Mouse (Mus musculus) heart, embryonic 11.5 days (tissue): ENCODE data around the gene Bri3bp. TPM values are rescaled to one million over a fixed set of nuclear protein-coding genes. Genes with fewer than 3 reads are reported as not detected.
A peak's percentile ranks its signal among the peaks of the same experiment; 100 is the strongest.
"Not testable (repeated sequence)": the region's sequence is repeated elsewhere in the genome, so short reads cannot be mapped to it uniquely, and the experiment has no call there.

ENCODE experiments used
- ATAC-seq: fragments of 200-750 bp; cut with Nextera tagmentation; replicated peaks from 2 replicates; pipeline ENCODE4 v1.8.0; 2017; ENCODE audit warnings: moderate library complexity; ENCODE audit not compliant: insufficient number of reproducible peaks, low FRiP score, low TSS enrichment
- H3K27ac ChIP-seq: fragments of 300-500 bp; sonication (generic); 2 replicates; pipeline ENCODE4 v1.5.1; 2014; ENCODE audit warnings: mild to moderate bottlenecking, low read depth, low read length
- H3K27me3 ChIP-seq: fragments of 300-500 bp; sonication (generic); 2 replicates; pipeline ENCODE4 v1.6.1; 2014; ENCODE audit warnings: mild to moderate bottlenecking, low read length, mixed read lengths; ENCODE audit not compliant: control insufficient read depth, insufficient read depth
- H3K36me3 ChIP-seq: fragments of 300-500 bp; sonication (generic); 2 replicates; pipeline ENCODE4 v1.6.1; 2014; ENCODE audit warnings: mild to moderate bottlenecking, low read length, moderate library complexity, mixed read lengths; ENCODE audit not compliant: control insufficient read depth, insufficient read depth
- H3K4me1 ChIP-seq: fragments of 300-500 bp; sonication (generic); 2 replicates; pipeline ENCODE4 v1.6.1; 2014; ENCODE audit warnings: low read length; ENCODE audit not compliant: control insufficient read depth, insufficient read depth
- H3K4me2 ChIP-seq: fragments of 300-500 bp; sonication (generic); 2 replicates; pipeline ENCODE4 v1.6.1; 2014; ENCODE audit warnings: mild to moderate bottlenecking, moderate library complexity
- H3K4me3 ChIP-seq: fragments of 300-500 bp; sonication (generic); 2 replicates; pipeline ENCODE4 v1.5.1; 2014; ENCODE audit warnings: low read depth, low read length
- H3K9ac ChIP-seq: fragments of 300-500 bp; sonication (generic); 2 replicates; pipeline ENCODE4 v1.6.1; 2014; ENCODE audit warnings: mild to moderate bottlenecking, low read depth, low read length, moderate library complexity
- H3K9me3 ChIP-seq: fragments of 300-500 bp; sonication (generic); replicated peaks from 2 replicates; pipeline ENCODE4 v1.6.1; 2016; ENCODE audit warnings: low read length; ENCODE audit not compliant: control insufficient read depth
- WGBS: fragments of 180-500 bp; shearing (Covaris S2); extraction: QIAGEN DNeasy Blood & Tissue Kit; methylation state at CpG from one replicate; pipeline ENCODE4 v1.1.7; 2014; ENCODE audit not compliant: insufficient replicate concordance; 5-methylcytosine and 5-hydroxymethylcytosine counted together
- polyA plus RNA-seq: library from polyadenylated mRNA; unstranded; fragments of >200 nt; fragmentation: Nextera tagmentation; extraction: Ambion mirVana; gene quantifications from 2 replicates; pipeline ENCODE4 v1.2.1, GENCODE M21; 2014

Bri3bp gene
- polyA plus RNA-seq = 30.8 and 32.7 TPM in 2 replicates

GRCm38 (mm10) chr5:125441234-125442114 is at the start of gene Bri3bp:
Bri3bp (plus strand) TSS chr5:125441568.
- peak within 1 kb of the TSS; percentile 91 for H3K9ac ChIP-seq
- ATAC-seq = peak; percentile 92
- WGBS = under 1% methylated on average over 86 of the region's 97 CpGs

GRCm38 (mm10) chr5:125391609-125392008 is 49.8 kb upstream of the Bri3bp start:
- peak overlapping the region; percentile 99 for H3K27ac ChIP-seq
- no peak for ATAC-seq
- no peak overlapping the region for H3K9ac ChIP-seq

More at GRCm38 (mm10) chr5:125441234-125442114, at the start of gene Bri3bp:
- H3K4me3 ChIP-seq = peak within 1 kb of the TSS; percentile 94
- no peaks in the 10 kb centered on the region for H3K9me3 ChIP-seq
- H3K27ac ChIP-seq = peak within 1 kb of the TSS; percentile 84
- no peaks in the 10 kb centered on the region for H3K4me1 ChIP-seq
- no peaks in the 10 kb centered on the region for H3K27me3 ChIP-seq
- peak within 1 kb of the TSS; percentile 87 for H3K4me2 ChIP-seq
- H3K36me3 ChIP-seq = no peaks in the 10 kb centered on the region; the same call in 1 of the 2 replicates

GRCm38 (mm10) chr5:125392176-125392575 is 49.2 kb upstream of the Bri3bp start:
- H3K4me3 ChIP-seq, ATAC-seq, H3K36me3 ChIP-seq, H3K9me3 ChIP-seq, H3K9ac ChIP-seq, H3K4me2 ChIP-seq, H3K27me3 ChIP-seq: not testable (repeated sequence)
- H3K27ac ChIP-seq = peak overlapping the region; percentile 99
- H3K4me1 ChIP-seq = peaks cover 34% of the 10 kb centered on the region
- WGBS = 90% methylated on average over 4 of the region's 4 CpGs

More at GRCm38 (mm10) chr5:125391609-125392008, 49.8 kb upstream of the Bri3bp start:
- Histone ChIP-seq H3K4me1 (peaks cover 34% of the 10 kb centered on the region), H3K27me3 (no peaks in the 10 kb centered on the region), H3K4me2 (no peak overlapping the region), H3K9me3 (no peaks in the 10 kb centered on the region), H3K4me3 (no peak overlapping the region), H3K36me3 (no peaks in the 10 kb centered on the region)
- WGBS = 58% methylated on average over 5 of the region's 5 CpGs

GRCm38 (mm10) chr5:125392618-125392976 is 48.8 kb upstream of the Bri3bp start:
- peak overlapping the region; percentile 99 for H3K27ac ChIP-seq
- peak overlapping the region; percentile 65 for H3K4me2 ChIP-seq
- H3K36me3 ChIP-seq = no peaks in the 10 kb centered on the region
- WGBS = 52% methylated on average over 1 of the region's 1 CpGs
- peak overlapping the region; percentile 39 for H3K4me3 ChIP-seq
- no peak for ATAC-seq
- peak overlapping the region; percentile 74 for H3K9ac ChIP-seq
- H3K9me3 ChIP-seq = no peaks in the 10 kb centered on the region
- H3K4me1 ChIP-seq = peaks cover 34% of the 10 kb centered on the region
- H3K27me3 ChIP-seq = no peaks in the 10 kb centered on the region

GRCm38 (mm10) chr5:125392977-125393621 is 48.3 kb upstream of the Bri3bp start:
- peaks cover 34% of the 10 kb centered on the region for H3K4me1 ChIP-seq
- H3K27me3 ChIP-seq = no peaks in the 10 kb centered on the region
- H3K36me3 ChIP-seq = no peaks in the 10 kb centered on the region
- under 1% methylated on average over 20 of the region's 20 CpGs for WGBS
- ATAC-seq = peak; percentile 92
- H3K27ac ChIP-seq = peak overlapping the region; percentile 99
- H3K4me2 ChIP-seq = peak overlapping the region; percentile 65
- H3K9me3 ChIP-seq = no peaks in the 10 kb centered on the region
- peak overlapping the region; percentile 74 for H3K9ac ChIP-seq
- H3K4me3 ChIP-seq = peak overlapping the region; percentile 39

GRCm38 (mm10) chr5:125393622-125394603 is 47.5 kb upstream of the Bri3bp start:
- no peak for ATAC-seq
- H3K9me3 ChIP-seq = no peaks in the 10 kb centered on the region
- peak overlapping the region; percentile 39 for H3K4me3 ChIP-seq
- H3K4me1 ChIP-seq = peaks cover 30% of the 10 kb centered on the region
- H3K9ac ChIP-seq = peak overlapping the region; percentile 74
- peak overlapping the region; percentile 65 for H3K4me2 ChIP-seq
- WGBS = 18% methylated on average over 23 of the region's 25 CpGs
- H3K36me3 ChIP-seq = no peaks in the 10 kb centered on the region
- H3K27me3 ChIP-seq = no peaks in the 10 kb centered on the region
- H3K27ac ChIP-seq = peak overlapping the region; percentile 99

- ATAC-seq = no peak
- peak overlapping the region; percentile 65 for H3K4me2 ChIP-seq
- H3K27me3 ChIP-seq = no peaks in the 10 kb centered on the region
- no peak overlapping the region for H3K4me3 ChIP-seq
- H3K4me1 ChIP-seq = peaks cover 30% of the 10 kb centered on the region
- no peak overlapping the region for H3K9ac ChIP-seq
- WGBS = 73% methylated on average over 3 of the region's 3 CpGs
- H3K27ac ChIP-seq = peak overlapping the region; percentile 99
- no peaks in the 10 kb centered on the region for H3K9me3 ChIP-seq
- no peaks in the 10 kb centered on the region for H3K36me3 ChIP-seq
These were observed 46.4 kb upstream of the Bri3bp start for GRCm38 (mm10) chr5:125395008-125395407.

- Histone ChIP-seq H3K9ac (no peak overlapping the region), H3K27ac (no peak overlapping the region), H3K4me3 (no peak overlapping the region), H3K9me3 (no peaks in the 10 kb centered on the region), H3K4me2 (no peak overlapping the region), H3K36me3 (no peaks in the 10 kb centered on the region), H3K4me1 (no peaks in the 10 kb centered on the region), H3K27me3 (no peaks in the 10 kb centered on the region)
- ATAC-seq = no peak
- 45% methylated on average over 7 of the region's 7 CpGs for WGBS
These were observed 40.5 kb upstream of the Bri3bp start for GRCm38 (mm10) chr5:125400903-125401302.
